Mouse (Mus musculus) intestine, embryonic 14.5 days (tissue): ENCODE measurements around the gene Slc6a18. TPM values are rescaled to one million over a fixed set of nuclear protein-coding genes. Genes with fewer than 3 reads are reported as not detected.

ENCODE experiments used
- ATAC-seq: fragments of 200-750 bp; cut with Nextera tagmentation; replicated peaks from 2 replicates; pipeline ENCODE4 v1.8.0; 2017; ENCODE audit warnings: low read depth, moderate number of reproducible peaks, moderate TSS enrichment, moderate library complexity; ENCODE audit not compliant: low FRiP score, low TSS enrichment
- DNase-seq: peaks from one replicate; pipeline ENCODE4 v3.0.0-alpha.2; 2018; ENCODE audit warnings: low spot score
- H3K27ac ChIP-seq: fragments of 300-500 bp; sonication (generic); 2 replicates; pipeline ENCODE4 v1.5.1; 2014; ENCODE audit warnings: low read depth, mild to moderate bottlenecking, control low read depth
- H3K27me3 ChIP-seq: fragments of 300-500 bp; sonication (generic); replicated peaks from 2 replicates; pipeline ENCODE4 v1.6.1; 2014; ENCODE audit warnings: low read length, control low read depth; ENCODE audit not compliant: control insufficient read depth, insufficient read depth
- H3K36me3 ChIP-seq: fragments of 300-500 bp; sonication (generic); 2 replicates; pipeline ENCODE4 v1.6.1; 2014; ENCODE audit warnings: low read length, control low read depth; ENCODE audit not compliant: control insufficient read depth, insufficient read depth
- H3K4me1 ChIP-seq: fragments of 300-500 bp; sonication (generic); replicated peaks from 2 replicates; pipeline ENCODE4 v1.6.1; 2014; ENCODE audit warnings: low read length, control low read depth, mixed read lengths; ENCODE audit not compliant: control insufficient read depth, insufficient read depth
- H3K4me2 ChIP-seq: fragments of 300-500 bp; sonication (generic); 2 replicates; pipeline ENCODE4 v1.6.1; 2014; ENCODE audit warnings: low read length
- H3K4me3 ChIP-seq: fragments of 300-500 bp; sonication (generic); 2 replicates; pipeline ENCODE4 v1.5.1; 2014; ENCODE audit warnings: low read depth, low read length, control low read depth, mixed read lengths
- H3K9ac ChIP-seq: fragments of 300-500 bp; sonication (generic); 2 replicates; pipeline ENCODE4 v1.6.1; 2014; ENCODE audit warnings: mild to moderate bottlenecking, low read length
- H3K9me3 ChIP-seq: fragments of 300-500 bp; sonication (generic); 2 replicates; pipeline ENCODE4 v1.6.1; 2016; ENCODE audit warnings: low read length, control low read depth; ENCODE audit not compliant: control insufficient read depth
- WGBS: fragments of 180-500 bp; shearing (Covaris S2); extraction: QIAGEN DNeasy Blood & Tissue Kit; methylation state at CpG from one replicate; pipeline ENCODE4 v1.1.7; 2014; 5-methylcytosine and 5-hydroxymethylcytosine counted together
- polyA plus RNA-seq: library from polyadenylated mRNA; unstranded; fragments of >200 nt; fragmentation: Nextera tagmentation; extraction: Ambion mirVana; gene quantifications from 2 replicates; pipeline ENCODE4 v1.2.1, GENCODE M21; 2014

Slc6a18 gene
- polyA plus RNA-seq, 1 experiment from 2014 or later, result not detected

DNA sequence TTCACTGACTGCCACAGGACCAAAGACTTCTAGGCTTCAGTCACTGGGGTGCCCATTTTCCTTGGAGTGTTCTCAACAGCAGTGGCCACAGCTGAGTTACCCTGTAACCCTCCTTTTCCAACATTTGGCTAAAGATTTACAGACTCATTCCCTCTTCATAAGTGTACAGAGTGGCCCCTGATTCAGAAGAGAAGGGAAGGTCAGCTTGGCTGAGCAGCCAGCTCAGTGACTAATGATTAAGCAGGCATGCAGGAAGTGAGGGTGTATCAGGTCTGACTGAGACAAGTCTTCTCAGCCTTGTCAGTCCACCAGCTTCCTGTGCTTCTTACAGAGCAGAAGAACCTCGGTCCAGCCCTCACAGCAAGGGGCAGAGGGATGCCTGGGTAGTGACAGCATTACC, 2.6 kb upstream of the Slc6a18 start:
- H3K4me2 ChIP-seq, result no peak overlapping the region
- H3K36me3 ChIP-seq, result no peaks in the 10 kb centered on the region
- ATAC-seq (peak; percentile 70; the same call in 1 of the 2 replicates), DNase-seq (peak; percentile 56)
- H3K9me3 ChIP-seq, result no peaks in the 10 kb centered on the region
- H3K4me1 ChIP-seq, result no peaks in the 10 kb centered on the region
- no peaks in the 10 kb centered on the region for H3K27me3 ChIP-seq
- H3K27ac ChIP-seq, result peak overlapping the region; percentile 2; the same call in 1 of the 2 replicates
- WGBS, result 22% methylated on average over 1 of the region's 1 CpGs
- H3K9ac ChIP-seq, result no peak overlapping the region
- H3K4me3 ChIP-seq, result no peak overlapping the region

DNA sequence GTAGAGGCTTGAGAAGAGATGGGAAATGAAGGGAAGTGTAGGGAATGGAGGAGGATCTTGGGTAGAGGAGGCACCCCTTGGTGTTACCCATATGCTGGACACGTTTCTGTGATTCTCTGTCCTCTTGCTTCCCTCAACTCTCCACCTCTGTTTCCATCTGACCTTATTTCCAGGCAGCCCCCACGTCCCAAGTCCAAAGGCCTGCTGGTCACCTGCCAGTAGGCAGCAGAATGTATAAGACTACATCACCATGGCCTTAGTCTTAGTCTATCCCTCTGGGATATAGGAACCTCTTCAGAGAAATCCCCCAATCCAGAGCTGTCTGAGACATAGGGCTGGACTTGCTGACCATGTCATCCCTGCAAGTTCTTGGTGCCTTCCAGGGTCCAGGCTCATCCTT, 1.5 kb upstream of the Slc6a18 start:
- Histone ChIP-seq H3K36me3 (no peaks in the 10 kb centered on the region), H3K27me3 (no peaks in the 10 kb centered on the region), H3K9ac (no peak overlapping the region), H3K4me1 (no peaks in the 10 kb centered on the region), H3K4me3 (no peak overlapping the region), H3K4me2 (no peak overlapping the region), H3K9me3 (no peaks in the 10 kb centered on the region), H3K27ac (no peak overlapping the region)
- no peak for ATAC-seq
- DNase-seq, result no peak
- WGBS, result 69% methylated on average over 2 of the region's 2 CpGs

DNA sequence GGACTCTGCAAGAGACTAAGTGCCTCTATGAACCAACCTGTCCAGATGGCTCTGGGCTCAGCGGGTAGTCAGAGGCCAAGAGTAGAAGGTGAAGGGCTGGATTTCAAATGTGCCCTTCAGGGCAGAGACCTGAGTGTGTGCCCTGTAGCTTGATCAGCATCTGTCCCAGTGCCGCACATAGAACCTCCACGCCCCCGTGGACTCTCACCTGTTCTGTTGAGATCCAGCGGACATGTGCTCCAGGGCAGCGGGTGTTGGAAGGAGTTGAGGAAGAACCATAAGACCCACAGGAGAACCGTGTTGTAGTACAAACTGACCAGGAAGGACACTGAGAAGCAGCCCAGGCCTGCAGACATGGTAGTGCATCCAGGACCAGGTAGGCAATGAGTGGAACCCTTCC, 2.7 kb downstream of the Slc6a18 start:
- Histone ChIP-seq H3K27ac (no peak overlapping the region), H3K4me2 (no peak overlapping the region), H3K27me3 (no peaks in the 10 kb centered on the region), H3K4me1 (no peaks in the 10 kb centered on the region), H3K9me3 (no peaks in the 10 kb centered on the region), H3K4me3 (no peak overlapping the region), H3K9ac (no peak overlapping the region), H3K36me3 (no peaks in the 10 kb centered on the region)
- DNase-seq (no peak), ATAC-seq (no peak)
- 91% methylated on average over 7 of the region's 7 CpGs for WGBS

DNA sequence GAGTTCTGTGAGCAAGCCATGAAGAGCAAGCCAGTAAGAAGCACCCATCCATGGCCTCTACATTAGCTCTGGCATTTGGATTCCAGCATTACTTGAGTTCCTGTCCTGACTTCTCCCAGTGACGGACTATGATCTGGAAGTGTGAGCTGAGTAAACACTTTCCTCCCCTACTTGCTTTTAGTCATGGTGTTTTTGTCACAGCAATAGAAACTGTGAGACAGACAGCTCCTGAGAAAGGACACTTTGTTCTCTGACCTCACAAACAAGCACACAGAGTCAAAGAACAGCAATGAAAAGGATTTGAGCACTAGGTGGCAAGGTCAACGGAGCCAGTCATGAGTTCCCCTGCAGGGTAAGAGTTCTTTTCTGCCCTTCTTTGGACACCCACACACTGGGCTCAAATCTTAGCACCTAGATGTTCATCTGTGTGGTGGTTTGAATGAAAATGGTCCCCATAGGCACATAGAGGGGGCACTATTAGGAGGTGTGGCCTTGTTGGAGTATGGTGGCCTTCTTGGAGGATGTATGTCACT, 17.6 kb downstream of the Slc6a18 start:
- DNase-seq (no peak), ATAC-seq (no peak)
- WGBS, result 72% methylated on average over 2 of the region's 2 CpGs
- Histone ChIP-seq H3K36me3 (no peaks in the 10 kb centered on the region), H3K9me3 (no peaks in the 10 kb centered on the region), H3K4me1 (no peaks in the 10 kb centered on the region), H3K27ac (no peak overlapping the region), H3K4me2 (no peak overlapping the region), H3K4me3 (no peak overlapping the region), H3K9ac (no peak overlapping the region), H3K27me3 (no peaks in the 10 kb centered on the region)

DNA sequence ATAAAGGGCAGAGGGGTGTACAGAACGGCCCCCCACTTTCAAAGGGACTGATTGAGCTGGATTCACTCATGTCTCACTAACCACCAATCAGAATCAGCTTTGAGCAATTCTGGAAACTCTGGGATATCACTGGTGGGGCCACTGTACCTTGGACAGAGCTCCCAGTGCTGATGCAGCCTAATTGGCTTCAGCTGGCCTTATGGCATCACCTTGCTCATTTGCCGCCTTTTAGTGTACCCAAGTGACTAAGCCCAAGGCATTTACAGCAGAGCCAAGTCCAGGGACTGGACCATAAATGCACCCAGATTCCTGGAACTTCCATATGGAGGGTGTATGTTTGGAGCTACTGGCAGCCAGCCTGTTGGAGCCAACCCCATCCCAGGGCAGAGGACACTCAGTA, 18.9 kb downstream of the Slc6a18 start:
- Histone ChIP-seq H3K36me3 (no peaks in the 10 kb centered on the region), H3K9me3 (no peaks in the 10 kb centered on the region), H3K4me3 (no peak overlapping the region), H3K27ac (no peak overlapping the region), H3K4me2 (no peak overlapping the region), H3K9ac (no peak overlapping the region), H3K27me3 (no peaks in the 10 kb centered on the region), H3K4me1 (no peaks in the 10 kb centered on the region)
- DNase-seq, result no peak
- ATAC-seq, result no peak
- 40% methylated on average over 2 of the region's 2 CpGs for WGBS

DNA sequence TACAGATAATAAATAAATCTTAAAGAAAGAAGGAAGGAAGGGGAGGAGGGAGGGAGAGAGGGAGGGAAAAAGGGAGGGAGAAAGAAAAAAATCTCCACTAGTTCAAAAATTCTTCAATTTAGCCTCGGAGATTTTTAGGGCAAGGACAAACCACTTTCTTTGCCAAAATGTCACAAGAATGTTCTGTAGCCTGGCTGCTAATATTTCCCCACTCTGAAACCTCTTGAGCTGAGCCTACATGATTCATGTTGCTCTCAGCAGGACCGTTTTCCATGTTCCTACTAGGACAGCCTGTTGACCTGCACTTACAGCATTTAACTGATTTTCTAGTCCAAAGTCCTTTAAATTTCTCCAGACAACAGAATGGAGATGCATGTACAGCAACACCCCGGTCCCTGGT, 22.8 kb downstream of the Slc6a18 start:
- Histone ChIP-seq H3K9me3 (no peaks in the 10 kb centered on the region), H3K4me3 (no peak overlapping the region), H3K27me3 (no peaks in the 10 kb centered on the region), H3K4me1 (no peaks in the 10 kb centered on the region), H3K9ac (no peak overlapping the region), H3K36me3 (no peaks in the 10 kb centered on the region), H3K4me2 (no peak overlapping the region), H3K27ac (no peak overlapping the region)
- no peak for ATAC-seq
- no peak for DNase-seq
- WGBS, result 76% methylated on average over 3 of the region's 3 CpGs

DNA sequence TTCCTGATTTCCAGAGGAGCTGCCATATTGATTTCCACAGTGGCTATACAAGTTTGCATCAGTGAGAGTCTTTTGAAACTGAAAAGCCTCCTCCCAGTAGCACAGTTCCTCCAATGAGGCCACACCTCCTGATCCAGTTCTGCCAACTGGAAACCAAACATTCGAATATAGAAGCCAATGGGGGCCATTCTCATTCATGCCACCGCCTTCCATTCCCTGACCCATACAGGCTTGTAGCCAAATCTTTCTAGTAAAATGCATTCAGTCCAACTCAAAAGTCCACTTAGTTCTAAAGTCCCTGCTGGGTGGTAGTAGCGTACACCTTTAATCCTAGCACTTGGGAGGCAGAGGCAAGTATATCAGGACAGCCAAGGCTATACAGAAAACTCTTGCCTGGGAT, 24.6 kb downstream of the Slc6a18 start:
- H3K4me2 ChIP-seq, result no peak overlapping the region
- DNase-seq, result no peak

DNA sequence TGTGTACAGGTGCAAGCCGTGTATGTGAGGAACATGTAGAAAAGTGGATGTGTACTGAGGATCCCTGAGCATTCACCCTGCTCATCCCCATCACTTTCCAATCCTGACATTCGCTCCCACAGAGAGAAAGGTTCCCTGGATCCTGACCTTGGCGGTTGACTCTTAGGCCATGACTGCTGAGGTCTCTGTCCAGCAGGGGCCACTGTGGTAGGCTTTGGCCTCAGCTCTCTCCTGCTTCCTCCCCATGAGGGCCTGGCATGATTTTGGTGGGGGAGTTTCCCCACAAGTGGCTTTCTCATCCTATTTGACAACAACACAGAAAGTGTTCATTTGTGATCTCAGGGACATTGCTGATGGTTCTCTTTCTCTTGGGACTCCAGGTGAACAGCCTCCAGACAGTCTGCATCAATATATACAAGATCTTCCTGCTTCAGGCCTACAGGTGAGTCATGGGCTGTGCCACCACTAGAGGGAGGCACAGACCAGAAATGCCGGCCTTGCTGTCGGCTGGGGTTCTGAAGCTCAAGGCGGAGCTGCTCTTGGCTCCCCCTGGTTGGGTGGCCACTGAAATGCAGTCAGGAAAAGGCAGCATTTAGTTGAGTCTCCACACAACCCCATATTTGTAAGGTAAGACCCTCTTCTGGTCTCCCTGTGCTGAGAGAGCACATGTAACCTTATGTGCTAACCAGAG, 31.3 kb downstream of the Slc6a18 start:
- DNase-seq (peak; percentile 62), ATAC-seq (0 out of 2 replicates have a peak, but pooled peaks have one; percentile 80)
- H3K27me3 ChIP-seq, result no peaks in the 10 kb centered on the region
- no peaks in the 10 kb centered on the region for H3K9me3 ChIP-seq
- no peaks in the 10 kb centered on the region for H3K4me1 ChIP-seq
- no peak overlapping the region for H3K27ac ChIP-seq
- no peak overlapping the region for H3K4me2 ChIP-seq
- H3K36me3 ChIP-seq, result peaks cover 15% of the 10 kb centered on the region; the same call in 1 of the 2 replicates
- H3K4me3 ChIP-seq, result no peak overlapping the region
- 41% methylated on average over 6 of the region's 6 CpGs for WGBS
- H3K9ac ChIP-seq, result no peak overlapping the region

More for the DNA sequence above, 24.6 kb downstream of the Slc6a18 start:
- Histone ChIP-seq H3K36me3 (peaks cover 8% of the 10 kb centered on the region; the same call in 1 of the 2 replicates), H3K27ac (no peak overlapping the region), H3K9ac (no peak overlapping the region), H3K27me3 (no peaks in the 10 kb centered on the region), H3K4me1 (no peaks in the 10 kb centered on the region), H3K4me3 (no peak overlapping the region), H3K9me3 (no peaks in the 10 kb centered on the region)
- WGBS, result 87% methylated on average over 3 of the region's 3 CpGs
- no peak for ATAC-seq

DNA sequence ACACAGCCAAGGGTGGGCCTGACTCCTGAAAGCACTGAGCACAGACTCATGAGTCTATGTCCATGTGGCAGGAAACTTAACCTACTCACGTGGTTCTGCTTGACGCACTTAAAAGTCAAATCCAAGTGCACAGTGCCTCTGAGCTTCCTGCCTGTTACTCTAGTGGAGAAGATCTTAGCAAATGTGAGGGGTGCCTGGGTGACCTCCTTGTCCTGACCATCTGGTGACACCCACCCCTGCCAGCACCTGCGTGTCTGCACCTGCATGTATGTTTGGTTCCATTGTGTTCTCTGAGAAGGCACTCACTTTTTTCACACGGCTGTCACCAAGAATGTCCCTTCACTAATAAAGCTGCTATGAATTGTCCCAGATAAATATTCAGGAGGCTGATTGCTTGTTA, 36.5 kb downstream of the Slc6a18 start:
- Histone ChIP-seq H3K9ac (no peak overlapping the region), H3K27ac (no peak overlapping the region), H3K27me3 (no peaks in the 10 kb centered on the region), H3K4me1 (no peaks in the 10 kb centered on the region), H3K4me3 (no peak overlapping the region), H3K36me3 (peaks cover 14% of the 10 kb centered on the region; the same call in 1 of the 2 replicates), H3K4me2 (no peak overlapping the region), H3K9me3 (no peaks in the 10 kb centered on the region)
- ATAC-seq, result no peak
- no peak for DNase-seq
- WGBS, result 78% methylated on average over 4 of the region's 4 CpGs
